Mouse (Mus musculus) erythroblast, embryonic 14.5 days (primary cell): Measurements from ENCODE around the gene Aldh18a1.

Experiments used
- GATA1 ChIP-seq: IDR thresholded peaks from 2 replicates; pipeline ENCODE4 v1.6.1; 2012; ENCODE audit warnings: low read length, inconsistent platforms, mixed read lengths
- TAL1 ChIP-seq: IDR thresholded peaks from 3 replicates; pipeline ENCODE4 v1.6.1; 2012; ENCODE audit warnings: low read length, inconsistent platforms, mixed read lengths

DNA sequence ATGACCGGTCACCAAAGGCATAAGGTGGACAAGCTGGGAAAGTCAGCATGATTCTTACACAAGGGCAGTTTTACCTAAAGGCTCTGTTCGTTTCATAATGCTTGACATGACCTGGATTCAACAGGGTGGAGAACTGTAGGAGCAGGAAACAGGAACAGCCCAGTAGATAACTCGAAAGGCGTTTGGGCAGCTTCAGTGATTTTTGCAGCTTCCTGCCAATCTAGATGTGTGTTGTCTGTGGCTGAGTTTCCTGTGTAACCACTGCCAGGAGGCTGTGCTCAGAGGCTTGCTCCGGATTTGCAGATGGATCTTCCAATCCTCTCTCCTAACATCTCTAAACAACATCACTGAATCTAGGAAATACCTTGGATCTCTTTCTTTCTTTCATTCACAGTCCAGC lies 55.7 kb downstream of the Aldh18a1 start:
- TF ChIP-seq TAL1: no peak
- TF ChIP-seq GATA1: no peak
